Comparison of ENCODE assay signal across 10 mouse cellular contexts in genomic region chr5:43094329-43094898, GRCm38 (mm10).
DNase-seq lines count a peak whose midpoint lies in the region; ATAC-seq and TF ChIP-seq lines count a peak whose summit lies in the region.
"Had no signal": no experiment of that assay in that cellular context is flagged by ENCODE, and none has a peak within 500 bp of the region (broad histone marks: within the 10 kb centered on the region; RNA-seq: fewer than 3 reads in every experiment).

No protein-coding gene starts in this region.

- peak; percentile 100 for ATAC-seq in granulocyte monocyte progenitor cell, adult 5-6 weeks (replicated peaks; ENCODE audit: poor library complexity, severe bottlenecking)
- ATAC-seq in lung, postnatal 0 days, result peak; percentile 30
- ATAC-seq: Patski had no signal

- no peak overlapping the region for H3K9ac ChIP-seq in lung, postnatal 0 days (replicated peaks; ENCODE audit: low read depth)
- H3K9ac ChIP-seq: liver, embryonic 14.5 days had no signal

- H3K27ac ChIP-seq in lung, postnatal 0 days (ENCODE audit: low read length), result no peak overlapping the region
- H3K27ac ChIP-seq: liver, embryonic 14.5 days had no signal

- WGBS in lung, postnatal 0 days, result 24% methylated on average over 7 of the region's 7 CpGs

- H3K36me3 ChIP-seq in lung, postnatal 0 days (ENCODE audit: insufficient read depth, low read length), result no peaks in the 10 kb centered on the region

- peak; percentile 51 for DNase-seq in 416B (ENCODE audit: low read depth)
- peak; percentile 42 for DNase-seq in cerebellum, adult 9-11 months
- peak; percentile 10 for DNase-seq in hindlimb bud, embryonic 11.5 days (ENCODE audit: extremely low spot score, low read depth, low spot score)
- DNase-seq in lung, postnatal 0 days (ENCODE audit: low spot score), result peak; percentile 7
- peak; percentile 56 for DNase-seq in retina, postnatal 1 day
- no peak for DNase-seq in left cerebral cortex, postnatal 25 days (ENCODE audit: low spot score in 2 of 2)
- no peak for DNase-seq in testis, postnatal 14 days (ENCODE audit: low spot score)

- H3K27me3 ChIP-seq in lung, postnatal 0 days (replicated peaks; ENCODE audit: insufficient read depth, low read length), result no peaks in the 10 kb centered on the region
- H3K27me3 ChIP-seq: Patski had no signal

- H3K4me3 ChIP-seq in lung, postnatal 0 days (ENCODE audit: low read depth, low read length), result no peak overlapping the region

- no peaks in the 10 kb centered on the region for H3K4me1 ChIP-seq in lung, postnatal 0 days (ENCODE audit: insufficient read depth, low read depth, low read length)

- intact Hi-C loops in left cerebral cortex, postnatal 25 days (cut with DNase I), result no loop called here

- TF ChIP-seq CTCF in lung, postnatal 0 days (IDR thresholded peaks at IDR 0.05), result no peak

- TF ChIP-seq EP300 in lung, postnatal 0 days (IDR thresholded peaks at IDR 0.05), result no peak

- no peak overlapping the region for H3K4me2 ChIP-seq in lung, postnatal 0 days (replicated peaks; ENCODE audit: low read depth, low read length)

- H3K9me3 ChIP-seq in lung, postnatal 0 days (ENCODE audit: low read length), result no peaks in the 10 kb centered on the region

Comparison
In these comparisons a context has a peak if more than half of its experiments do, and no peak if none do; other contexts are left out.
1. DNase-seq: peak in 416B (single experiment), cerebellum, adult 9-11 months (single experiment), hindlimb bud, embryonic 11.5 days (single experiment), lung, postnatal 0 days (single experiment) and retina, postnatal 1 day (single experiment); none in left cerebral cortex, postnatal 25 days (0 of 2) and testis, postnatal 14 days (single experiment).